Mouse (Mus musculus): ENCODE data around the gene Krt33b. TPM values are rescaled to one million over a fixed set of nuclear protein-coding genes. Genes with fewer than 3 reads are reported as not detected.

The Krt33b gene
- polyA plus RNA-seq (2015; fragmentation: Nextera tagmentation; extraction: Ambion mirVana): not detected in 2 replicates

- Histone ChIP-seq H3K9ac (ENCODE audit: low read depth, low read length) (no peak within 1 kb of the TSS), H3K4me2 (ENCODE audit: low read length) (no peak within 1 kb of the TSS), H3K4me3 (replicated peaks; ENCODE audit: low read depth, low read length) (no peak within 1 kb of the TSS), H3K36me3 (ENCODE audit: insufficient read depth, low read length) (no peaks in the 10 kb centered on the region), H3K4me1 (replicated peaks; ENCODE audit: insufficient read depth, low read length) (no peaks in the 10 kb centered on the region), H3K27ac (no peak within 1 kb of the TSS), H3K9me3 (replicated peaks; ENCODE audit: low read length) (no peaks in the 10 kb centered on the region), H3K27me3 (ENCODE audit: insufficient read depth, low read length) (no peaks in the 10 kb centered on the region)
- TF ChIP-seq CTCF (IDR thresholded peaks at IDR 0.05; ENCODE audit: low read depth): no peak
- WGBS: 86% methylated on average over 6 of the region's 6 CpGs
- DNase-seq (ENCODE audit: low spot score): no peak
- no peak for ATAC-seq (replicated peaks; ENCODE audit: low FRiP score, low read depth)
Measured at GRCm38 (mm10) chr11:100029768-100030167, at the start of gene Krt33b. Gene Krt33b, minus strand, starts transcription at chr11:100029868.

- H3K9me3 ChIP-seq (replicated peaks; ENCODE audit: low read length): no peaks in the 10 kb centered on the region
- H3K27ac ChIP-seq: no peak overlapping the region
- no peaks in the 10 kb centered on the region for H3K4me1 ChIP-seq (replicated peaks; ENCODE audit: insufficient read depth, low read length)
- no peak overlapping the region for H3K4me2 ChIP-seq (ENCODE audit: low read length)
- no peak for DNase-seq (ENCODE audit: low spot score)
- no peaks in the 10 kb centered on the region for H3K36me3 ChIP-seq (ENCODE audit: insufficient read depth, low read length)
- no peak overlapping the region for H3K4me3 ChIP-seq (replicated peaks; ENCODE audit: low read depth, low read length)
- TF ChIP-seq CTCF (IDR thresholded peaks at IDR 0.05; ENCODE audit: low read depth): no peak
- H3K27me3 ChIP-seq (ENCODE audit: insufficient read depth, low read length): no peaks in the 10 kb centered on the region
- H3K9ac ChIP-seq (ENCODE audit: low read depth, low read length): no peak overlapping the region
- WGBS: 75% methylated on average over 1 of the region's 1 CpGs
- no peak for ATAC-seq (replicated peaks; ENCODE audit: low FRiP score, low read depth)
Measured at GRCm38 (mm10) chr11:100073873-100074272, 44.2 kb upstream of the Krt33b start.

- no peak overlapping the region for H3K4me2 ChIP-seq (ENCODE audit: low read length)
- H3K27me3 ChIP-seq (ENCODE audit: insufficient read depth, low read length): no peaks in the 10 kb centered on the region
- ATAC-seq (replicated peaks; ENCODE audit: low FRiP score, low read depth) (no peak), DNase-seq (ENCODE audit: low spot score) (peak; percentile 13)
- WGBS: 60% methylated on average over 17 of the region's 17 CpGs
- no peak overlapping the region for H3K27ac ChIP-seq
- no peak for TF ChIP-seq CTCF (IDR thresholded peaks at IDR 0.05; ENCODE audit: low read depth)
- no peak overlapping the region for H3K4me3 ChIP-seq (replicated peaks; ENCODE audit: low read depth, low read length)
- no peaks in the 10 kb centered on the region for H3K36me3 ChIP-seq (ENCODE audit: insufficient read depth, low read length)
- no peaks in the 10 kb centered on the region for H3K4me1 ChIP-seq (replicated peaks; ENCODE audit: insufficient read depth, low read length)
- no peaks in the 10 kb centered on the region for H3K9me3 ChIP-seq (replicated peaks; ENCODE audit: low read length)
- H3K9ac ChIP-seq (ENCODE audit: low read depth, low read length): no peak overlapping the region
Measured at GRCm38 (mm10) chr11:100067293-100068036, 37.8 kb upstream of the Krt33b start.

- ATAC-seq (replicated peaks; ENCODE audit: low FRiP score, low read depth): no peak
- no peak overlapping the region for H3K27ac ChIP-seq
- WGBS: 70% methylated on average over 12 of the region's 12 CpGs
- no peaks in the 10 kb centered on the region for H3K9me3 ChIP-seq (replicated peaks; ENCODE audit: low read length)
- H3K4me1 ChIP-seq (replicated peaks; ENCODE audit: insufficient read depth, low read length): no peaks in the 10 kb centered on the region
- no peak overlapping the region for H3K9ac ChIP-seq (ENCODE audit: low read depth, low read length)
- H3K27me3 ChIP-seq (ENCODE audit: insufficient read depth, low read length): no peaks in the 10 kb centered on the region
- no peak overlapping the region for H3K4me3 ChIP-seq (replicated peaks; ENCODE audit: low read depth, low read length)
- no peak overlapping the region for H3K4me2 ChIP-seq (ENCODE audit: low read length)
- H3K36me3 ChIP-seq (ENCODE audit: insufficient read depth, low read length): no peaks in the 10 kb centered on the region
- no peak for DNase-seq (ENCODE audit: low spot score)
- TF ChIP-seq CTCF (IDR thresholded peaks at IDR 0.05; ENCODE audit: low read depth): no peak
Measured at GRCm38 (mm10) chr11:100066236-100067010, 36.8 kb upstream of the Krt33b start.

- H3K27me3 ChIP-seq (ENCODE audit: insufficient read depth, low read length): no peaks in the 10 kb centered on the region
- no peak for ATAC-seq (replicated peaks; ENCODE audit: low FRiP score, low read depth)
- H3K4me2 ChIP-seq (ENCODE audit: low read length): no peak overlapping the region
- H3K4me3 ChIP-seq (replicated peaks; ENCODE audit: low read depth, low read length): no peak overlapping the region
- 54% methylated on average over 8 of the region's 8 CpGs for WGBS
- no peak overlapping the region for H3K27ac ChIP-seq
- H3K4me1 ChIP-seq (replicated peaks; ENCODE audit: insufficient read depth, low read length): no peaks in the 10 kb centered on the region
- no peaks in the 10 kb centered on the region for H3K36me3 ChIP-seq (ENCODE audit: insufficient read depth, low read length)
- H3K9ac ChIP-seq (ENCODE audit: low read depth, low read length): no peak overlapping the region
- no peaks in the 10 kb centered on the region for H3K9me3 ChIP-seq (replicated peaks; ENCODE audit: low read length)
- peak; percentile 43 for DNase-seq (ENCODE audit: low spot score)
- peak; percentile 51 for TF ChIP-seq CTCF (IDR thresholded peaks at IDR 0.05; ENCODE audit: low read depth)
Measured at GRCm38 (mm10) chr11:100058875-100059274, 29.2 kb upstream of the Krt33b start.

GRCm38 (mm10) chr11:100055686-100056655 lies 26.3 kb upstream of the Krt33b start:
- Histone ChIP-seq H3K36me3 (ENCODE audit: insufficient read depth, low read length) (no peaks in the 10 kb centered on the region), H3K4me3 (replicated peaks; ENCODE audit: low read depth, low read length) (no peak overlapping the region), H3K9me3 (replicated peaks; ENCODE audit: low read length) (no peaks in the 10 kb centered on the region), H3K4me1 (replicated peaks; ENCODE audit: insufficient read depth, low read length) (no peaks in the 10 kb centered on the region), H3K4me2 (ENCODE audit: low read length) (no peak overlapping the region), H3K27me3 (ENCODE audit: insufficient read depth, low read length) (no peaks in the 10 kb centered on the region), H3K9ac (ENCODE audit: low read depth, low read length) (no peak overlapping the region), H3K27ac (no peak overlapping the region)
- TF ChIP-seq CTCF (IDR thresholded peaks at IDR 0.05; ENCODE audit: low read depth): no peak
- 65% methylated on average over 9 of the region's 9 CpGs for WGBS
- ATAC-seq (replicated peaks; ENCODE audit: low FRiP score, low read depth) (no peak), DNase-seq (ENCODE audit: low spot score) (no peak)
